Mouse (Mus musculus): Measurements from ENCODE around the gene Gm42957. TPM values are rescaled to one million over a fixed set of nuclear protein-coding genes. Genes with fewer than 3 reads are reported as not detected.
"Not testable (repeated sequence)": the region's sequence is repeated elsewhere in the genome, so short reads cannot be mapped to it uniquely, and the experiment has no call there.

Gm42957 gene
- 0.19 and 0.34 TPM in 2 replicates for total RNA-seq (2021)
- long read RNA-seq, experiment 1, result 0 reads
- long read RNA-seq, experiment 2, partial matches to known transcripts, result 0 of 2 reads
- long read RNA-seq, experiment 2, other reads (novel, unspliced or antisense), result 2 of 2 reads

GRCm38 (mm10) chr3:96634928-96635879 lies at the start of gene Gm42957, which contains the start of gene Pex11b:
TSS of gene Gm42957 (plus strand) at chr3:96635474.
TSS of gene Pex11b (plus strand) at chr3:96635376.
- DNase-seq, result peak; percentile 96

- DNase-seq, result no peak
Observed at GRCm38 (mm10) chr3:96590657-96591056, 44.6 kb upstream of the Gm42957 start.

GRCm38 (mm10) chr3:96593374-96593773 lies 41.9 kb upstream of the Gm42957 start:
- DNase-seq, result no peak

- DNase-seq, result peak; percentile 97
Observed at GRCm38 (mm10) chr3:96593790-96594560, 41.3 kb upstream of the Gm42957 start, which contains the start of gene Polr3gl. TSS of gene Polr3gl (minus strand) at chr3:96594181.

GRCm38 (mm10) chr3:96594851-96595250 lies 40.4 kb upstream of the Gm42957 start:
- DNase-seq, result no peak

GRCm38 (mm10) chr3:96595661-96596060 lies 39.6 kb upstream of the Gm42957 start:
- DNase-seq, result no peak

- DNase-seq, result peak; percentile 65
Observed at GRCm38 (mm10) chr3:96596228-96596707, 39.0 kb upstream of the Gm42957 start, which contains the start of gene Ankrd34a. TSS of gene Ankrd34a (plus strand) at chr3:96596636.

GRCm38 (mm10) chr3:96596855-96597254 lies 38.4 kb upstream of the Gm42957 start:
- no peak for DNase-seq

GRCm38 (mm10) chr3:96597435-96597891 lies 37.8 kb upstream of the Gm42957 start:
- DNase-seq, result peak; percentile 42

GRCm38 (mm10) chr3:96598156-96599068 lies 36.9 kb upstream of the Gm42957 start:
- peak; percentile 82 for DNase-seq

- no peak for DNase-seq
Observed at GRCm38 (mm10) chr3:96599069-96599393, 36.2 kb upstream of the Gm42957 start.

GRCm38 (mm10) chr3:96599411-96599810 lies 35.9 kb upstream of the Gm42957 start:
- no peak for DNase-seq

GRCm38 (mm10) chr3:96600639-96601250 lies 34.5 kb upstream of the Gm42957 start, which contains the start of gene Lix1l:
TSS of gene Lix1l (plus strand) at chr3:96601149.
- peak; percentile 96 for DNase-seq

- peak; percentile 78 for DNase-seq
Observed at GRCm38 (mm10) chr3:96601251-96601787, 34.0 kb upstream of the Gm42957 start.

- peak; percentile 73 for DNase-seq
Observed at GRCm38 (mm10) chr3:96601941-96602703, 33.2 kb upstream of the Gm42957 start.

- no peak for DNase-seq
Observed at GRCm38 (mm10) chr3:96602704-96603084, 32.6 kb upstream of the Gm42957 start.

- peak; percentile 39 for DNase-seq
Observed at GRCm38 (mm10) chr3:96603311-96603710, 32.0 kb upstream of the Gm42957 start.

- DNase-seq, result not testable (repeated sequence)
Observed at GRCm38 (mm10) chr3:96606007-96606406, 29.3 kb upstream of the Gm42957 start.

GRCm38 (mm10) chr3:96606618-96607017 lies 28.7 kb upstream of the Gm42957 start:
- DNase-seq, result no peak

GRCm38 (mm10) chr3:96617941-96618340 lies 17.3 kb upstream of the Gm42957 start:
- DNase-seq, result no peak

All from adrenal gland, postnatal 14 days (tissue).